8 mouse cellular contexts compared by ENCODE assay signal in the genomic region with DNA sequence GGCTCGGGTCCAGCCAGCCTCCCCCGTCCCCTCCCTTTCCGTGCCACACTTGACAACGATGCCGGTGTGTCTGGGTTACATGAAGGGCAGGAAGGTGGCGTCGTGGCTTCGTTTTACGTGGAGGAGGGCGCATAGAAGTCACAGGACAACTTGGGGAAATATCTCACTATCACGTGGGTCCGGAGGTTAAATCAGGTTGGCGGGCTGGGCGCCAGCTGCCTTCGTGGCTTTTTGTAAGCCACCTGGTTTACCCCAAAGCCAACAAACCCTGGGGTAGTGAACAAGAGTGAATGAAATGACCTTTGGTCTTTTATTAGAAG. TPM values are rescaled to one million over a fixed set of nuclear protein-coding genes. Genes with fewer than 3 reads are reported as not detected.
DNase-seq lines count a peak whose midpoint lies in the region; ATAC-seq and TF ChIP-seq lines count a peak whose summit lies in the region.

No protein-coding gene starts in this region.

- H3K27me3 ChIP-seq in forebrain, embryonic 12.5 days = no peaks in the 10 kb centered on the region
- H3K27me3 ChIP-seq in hindbrain, embryonic 10.5 days (ENCODE audit: insufficient read depth, poor library complexity, severe bottlenecking) = no peaks in the 10 kb centered on the region
- no peaks in the 10 kb centered on the region for H3K27me3 ChIP-seq in limb, embryonic 11.5 days (ENCODE audit: control insufficient read depth, insufficient read depth, low read length)
- no peaks in the 10 kb centered on the region for H3K27me3 ChIP-seq in midbrain, embryonic 15.5 days (replicated peaks)

- intact Hi-C loops in left cerebral cortex, postnatal 10 days (cut with DNase I) = no loop called here

- TF ChIP-seq CTCF in bone marrow, adult 2 months (IDR thresholded peaks at IDR 0.05; ENCODE audit: control insufficient read depth, insufficient read depth, low read length) = 0 out of 2 replicates have a peak, but pooled peaks have one; percentile 4

- peak overlapping the region; percentile 66 for H3K9ac ChIP-seq in forebrain, embryonic 12.5 days
- H3K9ac ChIP-seq in limb, embryonic 11.5 days (ENCODE audit: low read length) = peak overlapping the region; percentile 70
- H3K9ac ChIP-seq in midbrain, embryonic 15.5 days = peak overlapping the region; percentile 39

- H3K4me2 ChIP-seq in forebrain, embryonic 12.5 days = peak overlapping the region; percentile 99
- peak overlapping the region; percentile 84 for H3K4me2 ChIP-seq in limb, embryonic 11.5 days (ENCODE audit: low read depth, severe bottlenecking)
- H3K4me2 ChIP-seq in midbrain, embryonic 15.5 days = peak overlapping the region; percentile 97

- ATAC-seq in forebrain, embryonic 12.5 days (ENCODE audit: low FRiP score) = no peak
- ATAC-seq in limb, embryonic 11.5 days (ENCODE audit: insufficient number of reproducible peaks, low FRiP score, low TSS enrichment, low read depth) = no peak
- no peak for ATAC-seq in midbrain, embryonic 15.5 days (replicated peaks)

- no peaks in the 10 kb centered on the region for H3K9me3 ChIP-seq in forebrain, embryonic 12.5 days
- H3K9me3 ChIP-seq in hindbrain, embryonic 10.5 days = no peaks in the 10 kb centered on the region
- no peaks in the 10 kb centered on the region for H3K9me3 ChIP-seq in limb, embryonic 11.5 days (ENCODE audit: control insufficient read depth, low read length)
- no peaks in the 10 kb centered on the region for H3K9me3 ChIP-seq in midbrain, embryonic 15.5 days

- H3K4me1 ChIP-seq in bone marrow, adult 2 months (ENCODE audit: control insufficient read depth, insufficient read depth, low read length) = no peaks in the 10 kb centered on the region; the same call in 1 of the 2 replicates
- peaks cover 38% of the 10 kb centered on the region for H3K4me1 ChIP-seq in forebrain, embryonic 12.5 days
- peaks cover 60% of the 10 kb centered on the region for H3K4me1 ChIP-seq in hindbrain, embryonic 10.5 days (replicated peaks)
- H3K4me1 ChIP-seq in limb, embryonic 11.5 days (ENCODE audit: control insufficient read depth, insufficient read depth, low read length) = peaks cover 10% of the 10 kb centered on the region
- H3K4me1 ChIP-seq in midbrain, embryonic 15.5 days = peaks cover 28% of the 10 kb centered on the region

- peak overlapping the region; percentile 65 for H3K4me3 ChIP-seq in bone marrow, adult 2 months (replicated peaks; ENCODE audit: control insufficient read depth, low read depth, low read length)
- H3K4me3 ChIP-seq in forebrain, embryonic 12.5 days (replicated peaks) = peak overlapping the region; percentile 90
- peak overlapping the region; percentile 92 for H3K4me3 ChIP-seq in hindbrain, embryonic 10.5 days
- H3K4me3 ChIP-seq in limb, embryonic 11.5 days (ENCODE audit: low read depth, low read length) = peak overlapping the region; percentile 71
- peak overlapping the region; percentile 83 for H3K4me3 ChIP-seq in midbrain, embryonic 15.5 days

- H3K36me3 ChIP-seq in forebrain, embryonic 12.5 days (replicated peaks) = peaks cover 8% of the 10 kb centered on the region
- peaks cover 37% of the 10 kb centered on the region for H3K36me3 ChIP-seq in hindbrain, embryonic 10.5 days
- no peaks in the 10 kb centered on the region for H3K36me3 ChIP-seq in limb, embryonic 11.5 days (ENCODE audit: control insufficient read depth, insufficient read depth, low read length)
- no peaks in the 10 kb centered on the region for H3K36me3 ChIP-seq in midbrain, embryonic 15.5 days (replicated peaks)

- TF ChIP-seq POLR2A in bone marrow, adult 2 months (IDR thresholded peaks at IDR 0.05; ENCODE audit: borderline replicate concordance, control insufficient read depth, low read depth, low read length) = no peak

- H3K27ac ChIP-seq in bone marrow, adult 2 months (ENCODE audit: control insufficient read depth, insufficient read depth, low read depth, low read length, poor library complexity) = peak overlapping the region; percentile 49
- peak overlapping the region; percentile 63; the same call in 1 of the 2 replicates for H3K27ac ChIP-seq in forebrain, embryonic 12.5 days
- H3K27ac ChIP-seq in hindbrain, embryonic 10.5 days = peak overlapping the region; percentile 86
- H3K27ac ChIP-seq in limb, embryonic 11.5 days (replicated peaks; ENCODE audit: low read depth, low read length) = 0 out of 2 replicates have a peak overlapping the region, but pooled peaks have one; percentile 30
- peak overlapping the region; percentile 48 for H3K27ac ChIP-seq in midbrain, embryonic 15.5 days

- peak; percentile 21 to 64 for DNase-seq in left cerebral cortex, postnatal 10 days (ENCODE audit: extremely low spot score in 1 of 2, low spot score in 2 of 2)
- no peak for DNase-seq in left cerebral cortex, adult 18-20 months (ENCODE audit: low spot score in 2 of 2)
- DNase-seq in hindbrain, embryonic 10.5 days (ENCODE audit: low spot score) = no peak
- DNase-seq in limb, embryonic 11.5 days (ENCODE audit: low spot score) = no peak
- DNase-seq in thymus, postnatal 14 days = peak; percentile 65

- under 1% methylated on average over 15 of the region's 15 CpGs for WGBS in bone marrow, adult 2 months
- WGBS in forebrain, embryonic 12.5 days = under 1% methylated on average over 15 of the region's 15 CpGs
- under 1% methylated on average over 15 of the region's 15 CpGs for WGBS in hindbrain, embryonic 10.5 days
- WGBS in limb, embryonic 11.5 days = 0% methylated on average over 15 of the region's 15 CpGs
- under 1% methylated on average over 15 of the region's 15 CpGs for WGBS in midbrain, embryonic 15.5 days

RNA-seq across cellular contexts. Expression of gene Ung, which starts 1.3 kb away (rescaled TPM):
- 1 to 10 TPM; 5.6 to 6.1 TPM for total RNA-seq in left cerebral cortex, postnatal 10 days (2021)
- total RNA-seq in left cerebral cortex, adult 18-20 months (2021) = 1 to 10 TPM; 1.6 to 3.4 TPM
- polyA plus RNA-seq in bone marrow, adult 2 months (2011; ENCODE audit: insufficient read depth, insufficient read length, low replicate concordance, missing spikeins) = 7.0 and 29.5 TPM in 2 replicates
- 64.4 and 69.6 TPM in 2 replicates for polyA plus RNA-seq in forebrain, embryonic 12.5 days (2016; fragmentation: Nextera tagmentation; extraction: Ambion mirVana)
- polyA plus RNA-seq in hindbrain, embryonic 10.5 days (2016; fragmentation: Nextera tagmentation; extraction: Ambion mirVana) = 41.9 and 60.8 TPM in 2 replicates
- 41.8 and 52.8 TPM in 2 replicates for polyA plus RNA-seq in limb, embryonic 11.5 days (2014; fragmentation: Nextera tagmentation; extraction: Ambion mirVana)
- polyA plus RNA-seq in midbrain, embryonic 15.5 days (2015; fragmentation: Nextera tagmentation; extraction: Ambion mirVana) = 8.5 and 9.7 TPM in 2 replicates

RNA-seq across cellular contexts. Expression of gene Alkbh2, which starts 3.5 kb away (rescaled TPM):
- 1 to 10 TPM; 5.1 to 6.2 TPM for total RNA-seq in left cerebral cortex, postnatal 10 days (2021)
- total RNA-seq in left cerebral cortex, adult 18-20 months (2021) = 1 to 10 TPM; 5.6 to 5.7 TPM
- polyA plus RNA-seq in bone marrow, adult 2 months (2011; ENCODE audit: insufficient read depth, insufficient read length, low replicate concordance, missing spikeins) = 3.1 and 8.0 TPM in 2 replicates
- 10.9 and 11.3 TPM in 2 replicates for polyA plus RNA-seq in forebrain, embryonic 12.5 days (2016; fragmentation: Nextera tagmentation; extraction: Ambion mirVana)
- polyA plus RNA-seq in hindbrain, embryonic 10.5 days (2016; fragmentation: Nextera tagmentation; extraction: Ambion mirVana) = 13.1 and 13.4 TPM in 2 replicates
- 13.4 and 14.6 TPM in 2 replicates for polyA plus RNA-seq in limb, embryonic 11.5 days (2014; fragmentation: Nextera tagmentation; extraction: Ambion mirVana)
- 5.3 and 6.9 TPM in 2 replicates for polyA plus RNA-seq in midbrain, embryonic 15.5 days (2015; fragmentation: Nextera tagmentation; extraction: Ambion mirVana)

RNA-seq across cellular contexts. Expression of gene Acacb, which starts 14.9 kb away (rescaled TPM):
- 1 to 10 TPM; 2.9 to 5.5 TPM for total RNA-seq in left cerebral cortex, postnatal 10 days (2021)
- total RNA-seq in left cerebral cortex, adult 18-20 months (2021) = 1 to 10 TPM; 2.8 to 6.2 TPM
- 0.67 and 1.7 TPM in 2 replicates for polyA plus RNA-seq in bone marrow, adult 2 months (2011; ENCODE audit: insufficient read depth, insufficient read length, low replicate concordance, missing spikeins)
- polyA plus RNA-seq in forebrain, embryonic 12.5 days (2016; fragmentation: Nextera tagmentation; extraction: Ambion mirVana) = 1.7 and 1.9 TPM in 2 replicates
- 1.8 TPM in 2 replicates for polyA plus RNA-seq in hindbrain, embryonic 10.5 days (2016; fragmentation: Nextera tagmentation; extraction: Ambion mirVana)
- polyA plus RNA-seq in limb, embryonic 11.5 days (2014; fragmentation: Nextera tagmentation; extraction: Ambion mirVana) = 2.1 and 4.5 TPM in 2 replicates
- polyA plus RNA-seq in midbrain, embryonic 15.5 days (2015; fragmentation: Nextera tagmentation; extraction: Ambion mirVana) = 5.0 and 5.8 TPM in 2 replicates

RNA-seq across cellular contexts. Expression of gene Svop, which starts 40.1 kb away (rescaled TPM):
- 100 to 1,000 TPM; 151 to 157 TPM for total RNA-seq in left cerebral cortex, postnatal 10 days (2021)
- 100 to 1,000 TPM; 187 to 192 TPM for total RNA-seq in left cerebral cortex, adult 18-20 months (2021)
- polyA plus RNA-seq in bone marrow, adult 2 months (2011; ENCODE audit: insufficient read depth, insufficient read length, low replicate concordance, missing spikeins) = not detected in 2 replicates
- polyA plus RNA-seq in forebrain, embryonic 12.5 days (2016; fragmentation: Nextera tagmentation; extraction: Ambion mirVana) = 40.2 and 45.7 TPM in 2 replicates
- 11.3 and 30.3 TPM in 2 replicates for polyA plus RNA-seq in hindbrain, embryonic 10.5 days (2016; fragmentation: Nextera tagmentation; extraction: Ambion mirVana)
- 0.24 TPM in 1 of 2 replicates, not detected in the other for polyA plus RNA-seq in limb, embryonic 11.5 days (2014; fragmentation: Nextera tagmentation; extraction: Ambion mirVana)
- polyA plus RNA-seq in midbrain, embryonic 15.5 days (2015; fragmentation: Nextera tagmentation; extraction: Ambion mirVana) = 104 and 115 TPM in 2 replicates

Comparison
In these comparisons a context has a peak if more than half of its experiments do, and no peak if none do; other contexts are left out.
1. DNase-seq: peak in left cerebral cortex, postnatal 10 days (2 of 2) and thymus, postnatal 14 days (single experiment); none in left cerebral cortex, adult 18-20 months (0 of 2), hindbrain, embryonic 10.5 days (single experiment) and limb, embryonic 11.5 days (single experiment).
2. H3K27ac ChIP-seq: peak in every context shown above with its lines; median percentile 86 in hindbrain, embryonic 10.5 days; 63 in forebrain, embryonic 12.5 days; 49 in bone marrow, adult 2 months; 48 in midbrain, embryonic 15.5 days; 30 in limb, embryonic 11.5 days.
3. Peak in every context shown above with its lines, with median percentiles within 50 percentile points of each other: H3K4me3 ChIP-seq, H3K4me2 ChIP-seq and H3K9ac ChIP-seq.